Mouse (Mus musculus): ENCODE measurements at regions not wholly inside any gene's neighbourhood (a gene's known extent, or its start where the extent isn't known, plus 50 kb on each side); places are given as distances from the start of the nearest gene placed in this dataset.

GRCm38 (mm10) chr12:6444026-6444425, 1068.5 kb upstream of the Klhl29 start:
- no peaks in the 10 kb centered on the region for H3K36me3 ChIP-seq (ENCODE audit: insufficient read depth, low read length)
- no peaks in the 10 kb centered on the region for H3K9me3 ChIP-seq (ENCODE audit: low read length)
- ATAC-seq = no peak
- no peaks in the 10 kb centered on the region for H3K4me1 ChIP-seq (ENCODE audit: insufficient read depth, low read length)
- TF ChIP-seq CTCF (IDR thresholded peaks at IDR 0.05; ENCODE audit: low read depth) = no peak
- H3K4me2 ChIP-seq (ENCODE audit: low read depth, low read length) = no peak overlapping the region
- no peaks in the 10 kb centered on the region for H3K27me3 ChIP-seq (ENCODE audit: insufficient read depth, low read length)
- no peak overlapping the region for H3K4me3 ChIP-seq (ENCODE audit: low read length)
- H3K9ac ChIP-seq (replicated peaks; ENCODE audit: low read length) = no peak overlapping the region
- H3K27ac ChIP-seq = no peak overlapping the region
- 62% methylated on average over 1 of the region's 1 CpGs for WGBS
- DNase-seq (ENCODE audit: low spot score) = peak; percentile 45

- H3K4me3 ChIP-seq (ENCODE audit: low read length) = no peak overlapping the region
- DNase-seq (ENCODE audit: low spot score) = peak; percentile 65
- no peaks in the 10 kb centered on the region for H3K27me3 ChIP-seq (ENCODE audit: insufficient read depth, low read length)
- H3K36me3 ChIP-seq (ENCODE audit: insufficient read depth, low read length) = no peaks in the 10 kb centered on the region
- no peak overlapping the region for H3K9ac ChIP-seq (replicated peaks; ENCODE audit: low read length)
- H3K4me1 ChIP-seq (ENCODE audit: insufficient read depth, low read length) = no peaks in the 10 kb centered on the region
- WGBS = 63% methylated on average over 1 of the region's 1 CpGs
- ATAC-seq = peak; percentile 64; the same call in 1 of the 2 replicates
- TF ChIP-seq CTCF (IDR thresholded peaks at IDR 0.05; ENCODE audit: low read depth) = no peak
- H3K9me3 ChIP-seq (ENCODE audit: low read length) = no peaks in the 10 kb centered on the region
- H3K4me2 ChIP-seq (ENCODE audit: low read depth, low read length) = no peak overlapping the region
- H3K27ac ChIP-seq = no peak overlapping the region
Observed at GRCm38 (mm10) chr12:6417804-6418203, 1042.3 kb upstream of the Klhl29 start.

- Histone ChIP-seq H3K27ac (no peak overlapping the region), H3K27me3 (ENCODE audit: insufficient read depth, low read length) (no peaks in the 10 kb centered on the region), H3K4me1 (ENCODE audit: insufficient read depth, low read length) (no peaks in the 10 kb centered on the region), H3K4me3 (ENCODE audit: low read length) (no peak overlapping the region), H3K36me3 (ENCODE audit: insufficient read depth, low read length) (no peaks in the 10 kb centered on the region), H3K9me3 (ENCODE audit: low read length) (no peaks in the 10 kb centered on the region), H3K9ac (replicated peaks; ENCODE audit: low read length) (no peak overlapping the region), H3K4me2 (ENCODE audit: low read depth, low read length) (no peak overlapping the region)
- WGBS = 37% methylated on average over 3 of the region's 3 CpGs
- DNase-seq (ENCODE audit: low spot score) (peak; percentile 4), ATAC-seq (no peak)
- no peak for TF ChIP-seq CTCF (IDR thresholded peaks at IDR 0.05; ENCODE audit: low read depth)
Observed at GRCm38 (mm10) chr12:6400591-6400990, 1025.1 kb upstream of the Klhl29 start.

GRCm38 (mm10) chr12:6381833-6382232, 1006.4 kb upstream of the Klhl29 start:
- H3K27me3 ChIP-seq (ENCODE audit: insufficient read depth, low read length) = no peaks in the 10 kb centered on the region
- H3K4me3 ChIP-seq (ENCODE audit: low read length) = no peak overlapping the region
- H3K4me2 ChIP-seq (ENCODE audit: low read depth, low read length) = no peak overlapping the region
- no peak for TF ChIP-seq CTCF (IDR thresholded peaks at IDR 0.05; ENCODE audit: low read depth)
- ATAC-seq (no peak), DNase-seq (ENCODE audit: low spot score) (no peak)
- H3K36me3 ChIP-seq (ENCODE audit: insufficient read depth, low read length) = no peaks in the 10 kb centered on the region
- no peak overlapping the region for H3K9ac ChIP-seq (replicated peaks; ENCODE audit: low read length)
- no peaks in the 10 kb centered on the region for H3K4me1 ChIP-seq (ENCODE audit: insufficient read depth, low read length)
- 88% methylated on average over 7 of the region's 7 CpGs for WGBS
- H3K9me3 ChIP-seq (ENCODE audit: low read length) = no peaks in the 10 kb centered on the region
- H3K27ac ChIP-seq = no peak overlapping the region

- WGBS = 57% methylated on average over 7 of the region's 7 CpGs
- Histone ChIP-seq H3K27me3 (ENCODE audit: insufficient read depth, low read length) (no peaks in the 10 kb centered on the region), H3K4me3 (ENCODE audit: low read length) (no peak overlapping the region), H3K27ac (no peak overlapping the region), H3K36me3 (ENCODE audit: insufficient read depth, low read length) (no peaks in the 10 kb centered on the region), H3K4me2 (ENCODE audit: low read depth, low read length) (no peak overlapping the region), H3K9me3 (ENCODE audit: low read length) (no peaks in the 10 kb centered on the region), H3K9ac (replicated peaks; ENCODE audit: low read length) (no peak overlapping the region), H3K4me1 (ENCODE audit: insufficient read depth, low read length) (no peaks in the 10 kb centered on the region)
- ATAC-seq (no peak), DNase-seq (ENCODE audit: low spot score) (no peak)
- no peak for TF ChIP-seq CTCF (IDR thresholded peaks at IDR 0.05; ENCODE audit: low read depth)
Observed at GRCm38 (mm10) chr12:6367611-6368010, 992.1 kb upstream of the Klhl29 start.

Measured in hindbrain, postnatal 0 days (tissue).